22 mouse cellular contexts compared by ENCODE assay signal in genomic region chr16:57465386-57465913, GRCm38 (mm10).
"Had no signal": no experiment of that assay in that cellular context is flagged by ENCODE, and none has a peak within 500 bp of the region (broad histone marks: within the 10 kb centered on the region; RNA-seq: fewer than 3 reads in every experiment).

No protein-coding gene starts in this region.

- DNase-seq: kidney, adult 8-10 months; kidney, postnatal 10 days; kidney, postnatal 36 days; layer of hippocampus, postnatal 36 days; liver, embryonic 13.5 days; lung, embryonic 14.5 days; lung, postnatal 10 days; lung, postnatal 36 days; right cerebral cortex, adult 18-20 months; right cerebral cortex, postnatal 14 days; right cerebral cortex, postnatal 4 days; thymus, adult 2 months; thymus, postnatal 25 days had no signal

- ATAC-seq: midbrain, embryonic 13.5 days; midbrain, embryonic 16.5 days had no signal

- H3K4me3 ChIP-seq: kidney, embryonic 15.5 days; left cerebral cortex, adult 2 months; liver, embryonic 13.5 days; megakaryocyte, embryonic 14.5 days; midbrain, embryonic 10.5 days; midbrain, embryonic 13.5 days; neural tube, embryonic 12.5 days; neural tube, embryonic 15.5 days had no signal

- H3K9me3 ChIP-seq: kidney, embryonic 15.5 days; liver, embryonic 13.5 days; megakaryocyte, embryonic 14.5 days; midbrain, embryonic 10.5 days; midbrain, embryonic 13.5 days; neural tube, embryonic 12.5 days; neural tube, embryonic 15.5 days had no signal

- H3K4me2 ChIP-seq: kidney, embryonic 15.5 days; liver, embryonic 13.5 days; lung, embryonic 14.5 days; midbrain, embryonic 13.5 days; neural tube, embryonic 12.5 days; neural tube, embryonic 15.5 days had no signal

- H3K36me3 ChIP-seq: kidney, embryonic 15.5 days; liver, embryonic 13.5 days; midbrain, embryonic 10.5 days; midbrain, embryonic 13.5 days; neural tube, embryonic 12.5 days; neural tube, embryonic 15.5 days had no signal

- H3K9ac ChIP-seq: kidney, embryonic 15.5 days; liver, embryonic 13.5 days; lung, embryonic 14.5 days; midbrain, embryonic 13.5 days; neural tube, embryonic 12.5 days; neural tube, embryonic 15.5 days had no signal

- H3K27ac ChIP-seq: kidney, embryonic 15.5 days; left cerebral cortex, adult 2 months; liver, embryonic 13.5 days; midbrain, embryonic 10.5 days; midbrain, embryonic 13.5 days; neural tube, embryonic 12.5 days; neural tube, embryonic 15.5 days; stomach, postnatal 0 days had no signal

- H3K4me1 ChIP-seq: liver, embryonic 13.5 days; midbrain, embryonic 10.5 days; midbrain, embryonic 13.5 days; neural tube, embryonic 12.5 days; neural tube, embryonic 15.5 days had no signal

- H3K27me3 ChIP-seq: kidney, embryonic 15.5 days; liver, embryonic 13.5 days; megakaryocyte, embryonic 14.5 days; midbrain, embryonic 13.5 days; neural tube, embryonic 12.5 days; neural tube, embryonic 15.5 days had no signal
